Mouse (Mus musculus) ES-E14 (cell line): Measurements from ENCODE around the gene Cxcr1. TPM values are rescaled to one million over a fixed set of nuclear protein-coding genes. Genes with fewer than 3 reads are reported as not detected.

Experiments used
- DNase-seq: peaks from one replicate; pipeline ENCODE4 v3.0.0-alpha.2; 2013; ENCODE audit warnings: low read depth, low spot score
- H3K27ac ChIP-seq: 2 replicates; pipeline ENCODE4 v1.5.1; 2012; ENCODE audit warnings: low read depth, mild to moderate bottlenecking, low read length, moderate library complexity, mixed read lengths; ENCODE audit not compliant: poor library complexity, insufficient read depth, severe bottlenecking
- H3K36me3 ChIP-seq: 2 replicates; pipeline ENCODE4 v1.6.1; 2012; ENCODE audit warnings: mild to moderate bottlenecking, low read length, moderate library complexity, mixed read lengths; ENCODE audit not compliant: control insufficient read depth, poor library complexity, insufficient read depth, severe bottlenecking
- H3K4me1 ChIP-seq, 2 experiments: fragments of 150-350 bp in 1 of 2; sonication (generic) in 1 of 2; 2 replicates each; pipeline ENCODE4 v1.6.1; 2012; ENCODE audit warnings: low read length in 2 of 2, mild to moderate bottlenecking in 1 of 2, mixed read lengths in 1 of 2; ENCODE audit not compliant: control insufficient read depth in 2 of 2, insufficient read depth in 2 of 2, poor library complexity in 1 of 2
- H3K4me3 ChIP-seq, 2 experiments: fragments of 150-350 bp in 1 of 2; sonication (generic) in 1 of 2; 2 replicates each; pipeline ENCODE4 v1.5.1; 2012; ENCODE audit warnings: low read length in 2 of 2, low read depth in 1 of 2, mild to moderate bottlenecking in 1 of 2, mixed read lengths in 1 of 2; ENCODE audit not compliant: insufficient read depth in 1 of 2, poor library complexity in 1 of 2, severe bottlenecking in 1 of 2
- H3K9ac ChIP-seq: 2 replicates; pipeline ENCODE4 v1.6.1; 2012; ENCODE audit warnings: low read depth, mild to moderate bottlenecking, low read length, mixed read lengths; ENCODE audit not compliant: poor library complexity, insufficient read depth, severe bottlenecking
- H3K9me3 ChIP-seq: fragments of 150-350 bp; sonication (generic); 2 replicates; pipeline ENCODE4 v1.6.1; 2012; ENCODE audit warnings: low read depth, mild to moderate bottlenecking, low read length; ENCODE audit not compliant: control insufficient read depth, insufficient read depth
- CHD2 ChIP-seq: IDR thresholded peaks from 2 replicates; pipeline ENCODE4 v1.6.1; 2014; ENCODE audit warnings: mild to moderate bottlenecking, low read depth, low read length, inconsistent platforms
- HCFC1 ChIP-seq: IDR thresholded peaks from 2 replicates; pipeline ENCODE4 v1.6.1; 2012; ENCODE audit warnings: low read length, inconsistent platforms, borderline replicate concordance; ENCODE audit not compliant: insufficient read depth
- MAFK ChIP-seq: IDR thresholded peaks from 2 replicates; pipeline ENCODE4 v1.6.1; 2014; ENCODE audit warnings: mild to moderate bottlenecking, low read depth, low read length, inconsistent platforms; ENCODE audit not compliant: insufficient read depth
- ZC3H11A ChIP-seq: IDR thresholded peaks from 2 replicates; pipeline ENCODE4 v1.6.1; 2012; ENCODE audit warnings: low read depth, mild to moderate bottlenecking, inconsistent platforms, low read length, borderline replicate concordance
- ZNF384 ChIP-seq: IDR thresholded peaks from 2 replicates; pipeline ENCODE4 v1.6.1; 2012; ENCODE audit warnings: low read depth, low read length, inconsistent platforms
- in situ Hi-C, 2 experiments: fragments of 600-800 bp; cut with MboI; formaldehyde crosslinking; loops; one replicate each; pipeline ENCODE4 v1.15.1; 2025; ENCODE audit warnings: low sequenced_read_pairs in 2 of 2, inconsistent platforms in 1 of 2; ENCODE audit not compliant: unreplicated experiment in 2 of 2
- total RNA-seq: library from RNA; depleted of rRNA; stranded (reverse); fragments of 300-350 nt; gene quantifications from 2 replicates; pipeline ENCODE4 v1.2.3, GENCODE M21; 2012

The Cxcr1 gene
- total RNA-seq, 1 experiment: not detected

DNA sequence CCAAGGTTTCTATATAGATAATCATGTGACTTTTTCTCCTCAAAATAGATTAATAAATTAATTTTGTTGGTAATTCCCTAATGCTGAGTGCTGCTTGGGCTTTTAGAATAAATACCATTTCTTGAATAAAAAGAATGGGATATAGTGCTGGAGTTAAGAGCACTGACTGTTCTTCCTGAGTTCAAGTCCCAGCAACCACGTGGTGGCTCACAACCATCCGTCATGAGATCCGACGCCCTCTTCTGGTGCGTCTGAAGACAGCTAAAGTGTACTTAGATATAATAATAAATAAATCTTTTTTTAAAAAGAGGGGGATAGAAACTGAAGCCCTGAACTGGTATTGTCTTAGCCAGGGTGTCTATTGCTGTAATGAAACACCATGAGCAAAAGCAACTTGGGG, 9.0 kb upstream of the Cxcr1 start:
- Histone ChIP-seq H3K9ac (no peak overlapping the region), H3K4me3 (no peak overlapping the region), H3K9me3 (no peaks in the 10 kb centered on the region), H3K27ac (no peak overlapping the region), H3K4me1 (peaks cover 0 to 7% of the 10 kb centered on the region in 2 experiments; a peak in 2 of 4 replicates), H3K36me3 (no peaks in the 10 kb centered on the region)
- no peak for DNase-seq
- in situ Hi-C loops: loop anchor here in 1 of 2 experiments (10.0 kb wide), 1 partner anchor 161 kb away; the partner anchor contains the start of gene Catip
- TF ChIP-seq MAFK: no peak
- TF ChIP-seq HCFC1: no peak

DNA sequence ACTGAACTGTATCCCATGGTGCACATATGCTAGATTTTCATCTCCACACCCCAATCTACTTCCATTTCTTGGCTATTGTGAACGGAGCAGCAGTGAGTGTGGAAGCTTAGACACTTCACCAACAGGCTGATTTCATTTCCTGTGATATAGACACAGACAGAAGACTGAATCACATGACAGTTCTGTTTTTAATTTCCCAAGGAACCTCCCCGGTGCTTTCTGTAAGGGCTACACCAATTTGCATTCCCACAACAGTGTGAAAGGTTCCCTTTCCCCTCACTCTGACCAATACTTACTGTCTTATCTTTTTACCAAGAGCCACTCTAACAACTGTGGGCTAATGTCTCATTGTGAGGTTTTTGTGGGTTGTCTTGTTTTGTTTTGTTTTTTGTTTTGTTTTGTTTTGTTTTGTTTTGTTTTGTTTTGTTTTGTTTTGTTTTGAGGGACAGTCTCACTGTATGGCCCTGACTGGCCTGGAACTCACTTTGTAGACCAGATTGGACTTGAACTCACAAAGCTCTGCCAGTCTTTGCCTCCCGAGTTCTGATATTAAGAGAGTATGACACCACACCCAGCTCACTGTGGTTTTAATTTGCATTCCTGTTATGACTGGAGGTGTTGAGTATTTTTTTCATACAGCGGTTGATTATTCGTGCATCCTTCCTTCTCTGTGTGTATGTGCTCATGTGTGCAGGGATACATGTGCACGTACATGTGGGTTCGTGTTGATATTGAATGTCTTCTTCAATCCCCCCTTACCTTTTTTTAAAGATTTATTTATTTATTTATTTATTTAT, 6.8 kb upstream of the Cxcr1 start:
- Histone ChIP-seq H3K9ac (no peak overlapping the region), H3K4me3 (no peak overlapping the region), H3K36me3 (no peaks in the 10 kb centered on the region), H3K27ac (no peak overlapping the region), H3K4me1 (peaks cover 0 to 2% of the 10 kb centered on the region in 2 experiments; a peak in 1 of 4 replicates), H3K9me3 (no peaks in the 10 kb centered on the region)
- in situ Hi-C loops: loop anchor here in 1 of 2 experiments (10.0 kb wide), 1 partner anchor 164 kb away; the partner anchor contains the start of gene Catip
- DNase-seq: no peak
- TF ChIP-seq CHD2 (no peak), HCFC1 (no peak), ZNF384 (no peak), MAFK (no peak), ZC3H11A (no peak)

- H3K9ac ChIP-seq: no peak overlapping the region
- H3K36me3 ChIP-seq: no peaks in the 10 kb centered on the region
- in situ Hi-C loops: no loop called here
- no peak for DNase-seq
- H3K4me3 ChIP-seq: no peak overlapping the region
- no peak for TF ChIP-seq HCFC1
- no peak for TF ChIP-seq MAFK
- TF ChIP-seq ZNF384: no peak
- TF ChIP-seq ZC3H11A: no peak
- TF ChIP-seq CHD2: no peak
- H3K27ac ChIP-seq: no peak overlapping the region
- peaks cover 0 to 2% of the 10 kb centered on the region in 2 experiments; a peak in 1 of 4 replicates for H3K4me1 ChIP-seq
- no peaks in the 10 kb centered on the region for H3K9me3 ChIP-seq
These were observed 4.6 kb upstream of the Cxcr1 start for GRCm38 (mm10) chr1:74199046-74199445.

DNA sequence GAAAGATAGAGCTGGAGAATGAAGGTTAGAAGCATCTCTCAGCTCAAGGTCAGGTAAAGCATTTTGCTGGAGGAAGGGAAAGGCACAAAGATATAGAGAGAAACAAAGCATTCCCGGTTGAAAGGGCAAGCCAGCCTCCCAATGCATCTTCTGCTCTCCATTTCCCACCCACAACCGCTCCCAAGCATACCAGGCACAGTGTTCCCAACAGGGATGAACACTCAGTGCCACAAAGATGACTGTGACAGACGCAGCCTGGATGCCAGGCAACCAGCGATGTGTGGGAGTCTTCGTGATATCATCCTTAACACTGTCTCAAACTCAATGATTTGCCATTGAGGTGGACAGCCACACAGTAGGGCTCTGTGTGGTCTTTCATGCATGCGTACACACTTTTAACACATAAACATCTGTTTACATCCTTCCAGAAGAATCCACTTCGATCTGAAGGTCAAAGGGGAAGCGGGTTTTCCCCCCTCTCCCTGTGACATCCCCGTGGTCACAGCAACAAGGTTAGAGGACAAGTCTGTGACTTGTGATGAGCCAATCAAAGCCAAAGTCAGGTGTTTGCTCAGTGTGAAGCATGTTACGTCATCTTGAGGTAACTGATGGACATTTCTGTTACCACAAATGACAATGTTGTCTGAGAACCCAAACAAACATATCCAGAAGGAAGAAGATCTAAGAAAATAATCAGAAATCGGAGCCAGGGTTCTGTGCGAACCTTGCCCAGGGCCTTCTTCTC, 3.5 kb upstream of the Cxcr1 start:
- no peak for DNase-seq
- H3K9me3 ChIP-seq: no peaks in the 10 kb centered on the region
- H3K36me3 ChIP-seq: no peaks in the 10 kb centered on the region
- peaks cover 0 to 2% of the 10 kb centered on the region in 2 experiments; a peak in 1 of 4 replicates for H3K4me1 ChIP-seq
- H3K9ac ChIP-seq: no peak overlapping the region
- H3K27ac ChIP-seq: no peak overlapping the region
- H3K4me3 ChIP-seq: no peak overlapping the region
- no peak for TF ChIP-seq HCFC1
- TF ChIP-seq ZC3H11A: no peak
- TF ChIP-seq MAFK: no peak
- no peak for TF ChIP-seq ZNF384
- no peak for TF ChIP-seq CHD2
- in situ Hi-C loops: no loop called here
